Mouse (Mus musculus): ENCODE results near the gene Emc4. TPM values are rescaled to one million over a fixed set of nuclear protein-coding genes. Genes with fewer than 3 reads are reported as not detected.

The Emc4 gene
- 98.7 TPM for polyA plus RNA-seq (2017; shearing (Covaris generic))

DNA sequence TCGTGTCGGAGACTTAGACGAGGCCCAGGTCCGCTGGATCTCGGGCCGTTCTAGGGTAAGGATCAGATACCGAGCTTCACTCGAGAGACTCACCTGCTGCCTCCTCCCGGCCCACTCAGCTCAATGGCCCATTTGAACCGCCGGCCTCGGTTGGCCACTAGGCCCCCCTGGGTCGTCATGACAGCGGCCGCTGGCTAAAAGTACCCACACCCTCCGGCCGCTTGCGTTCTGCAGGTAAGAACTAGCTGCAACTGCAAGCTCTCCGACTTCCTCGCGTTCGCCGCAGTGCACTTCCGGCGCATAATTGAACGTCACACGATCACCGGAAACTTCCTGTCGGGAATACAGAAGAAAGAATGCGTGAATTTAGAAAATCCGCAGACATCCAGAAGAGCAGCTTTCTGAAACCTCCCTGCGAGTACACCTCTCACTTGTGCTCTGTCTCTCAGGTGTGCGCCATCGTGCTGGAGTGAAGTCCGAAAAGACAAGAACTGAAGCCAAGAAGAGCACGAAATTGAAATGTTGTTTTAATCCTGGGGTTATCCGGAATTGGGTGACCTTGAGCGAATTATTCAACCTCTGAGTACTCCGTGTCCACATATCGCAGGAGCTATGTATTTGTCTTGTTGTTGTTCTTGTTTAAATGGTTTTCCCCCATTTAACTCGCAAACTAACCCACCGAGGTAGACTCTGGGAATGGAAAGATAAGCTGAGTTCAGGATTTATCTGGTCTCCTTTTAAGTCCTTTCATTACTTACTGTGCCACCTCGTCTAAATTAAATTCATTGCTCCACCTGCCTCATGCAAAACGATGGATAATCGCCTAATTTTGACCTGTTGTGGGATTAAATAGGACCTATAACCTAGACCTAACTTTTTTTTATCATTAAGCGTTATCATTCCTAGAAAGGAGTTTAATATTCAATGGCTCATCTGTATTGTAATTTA lies at the start of gene Emc4:
Gene Emc4, minus strand, starts transcription at position 302 of the 948 bp plus-strand sequence.

GRCm38 (mm10) chr2:112378973-112379898 lies 11.4 kb upstream of the Emc4 start, which contains the start of gene Katnbl1:
Gene Katnbl1, plus strand, starts transcription at chr2:112379211.

Other genes starting within 250 kb of the Emc4 start
- not detected for gene Olfr1316, start 233.1 kb downstream of the Emc4 start, polyA plus RNA-seq (2017; shearing (Covaris generic))
- gene Olfr1317, start 227.7 kb downstream of the Emc4 start, polyA plus RNA-seq (2017; shearing (Covaris generic)): not detected
- not detected for gene Olfr1318, start 213.8 kb downstream of the Emc4 start, polyA plus RNA-seq (2017; shearing (Covaris generic))
- 88.3 TPM for gene Lpcat4, start 128.6 kb downstream of the Emc4 start, polyA plus RNA-seq (2017; shearing (Covaris generic))
- gene Nutm1, start 108.7 kb downstream of the Emc4 start, polyA plus RNA-seq (2017; shearing (Covaris generic)): not detected
- 157 TPM for gene Nop10, start 106.1 kb downstream of the Emc4 start, polyA plus RNA-seq (2017; shearing (Covaris generic))
- 109 TPM for gene Slc12a6, start 102.2 kb downstream of the Emc4 start, polyA plus RNA-seq (2017; shearing (Covaris generic))
- gene Gm21985, start 101.7 kb downstream of the Emc4 start, polyA plus RNA-seq (2017; shearing (Covaris generic)): not detected
- gene Katnbl1, start 11.2 kb upstream of the Emc4 start, polyA plus RNA-seq (2017; shearing (Covaris generic)): 24.6 TPM
- gene Emc7, start 87.0 kb upstream of the Emc4 start, polyA plus RNA-seq (2017; shearing (Covaris generic)): 21.1 TPM
- not detected for gene Chrm5, start 112.7 kb upstream of the Emc4 start, polyA plus RNA-seq (2017; shearing (Covaris generic))
- 17.2 TPM for gene Aven, start 124.9 kb upstream of the Emc4 start, polyA plus RNA-seq (2017; shearing (Covaris generic))